Mouse (Mus musculus) heart, adult 2 months (tissue): Measurements from ENCODE around the gene Pus7l.

Experiments
- CTCF ChIP-seq: fragments of 200-600 bp; IDR thresholded peaks from 2 replicates; pipeline ENCODE4 v1.8.1; 2022; ENCODE audit warnings: antibody characterized with exemption, mild to moderate bottlenecking, moderate library complexity
- EP300 ChIP-seq: fragments of 200-500 bp; IDR thresholded peaks from 2 replicates; pipeline ENCODE4 v1.6.1; 2011; ENCODE audit warnings: low read depth, low read length, control low read depth; ENCODE audit not compliant: insufficient read depth
- POLR2A ChIP-seq: fragments of 200-500 bp; IDR thresholded peaks from 2 replicates; pipeline ENCODE4 v1.6.1; 2011; ENCODE audit warnings: mild to moderate bottlenecking, low read depth, low read length, control low read depth; ENCODE audit not compliant: insufficient read depth

DNA sequence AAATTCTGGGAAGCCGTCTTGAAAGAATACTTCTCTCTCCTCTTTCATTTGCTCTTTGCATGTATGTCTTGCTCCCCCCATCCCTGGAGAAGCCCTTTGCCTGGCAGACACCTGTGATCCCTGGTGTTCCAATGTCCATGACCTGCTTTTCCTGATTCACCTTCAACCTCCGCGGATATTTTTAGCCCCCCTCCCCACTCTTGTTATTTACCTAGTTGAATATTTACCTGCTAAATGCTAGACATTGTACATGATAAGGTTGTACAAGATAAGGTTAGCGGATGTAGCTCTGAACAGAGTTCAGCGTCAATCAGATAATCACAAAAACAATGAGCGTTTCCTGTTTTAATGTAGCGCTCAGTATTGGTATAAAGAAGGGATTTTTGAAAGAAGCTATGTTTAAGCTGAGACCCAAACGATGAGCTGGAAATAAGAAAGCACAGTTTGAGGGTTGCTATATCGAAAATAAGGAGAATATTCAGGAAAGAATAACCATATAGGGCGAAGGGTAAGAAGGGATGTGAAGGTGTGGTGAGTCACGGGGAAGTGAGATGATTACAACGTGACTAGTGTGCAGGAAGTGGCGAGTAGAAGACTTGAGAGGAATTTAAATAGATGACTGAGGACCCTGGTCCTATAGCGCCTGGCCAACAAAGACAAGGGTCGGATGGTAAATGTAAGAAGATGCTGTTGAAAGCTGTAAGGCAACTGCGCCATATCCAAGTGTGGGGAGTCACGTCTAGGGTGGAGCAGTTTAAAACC is 15.7 kb upstream of the Pus7l start:
- TF ChIP-seq CTCF (no peak), POLR2A (no peak), EP300 (no peak)
